Mouse (Mus musculus): Measurements from ENCODE around the gene Emc10.

Emc10 gene

DNA sequence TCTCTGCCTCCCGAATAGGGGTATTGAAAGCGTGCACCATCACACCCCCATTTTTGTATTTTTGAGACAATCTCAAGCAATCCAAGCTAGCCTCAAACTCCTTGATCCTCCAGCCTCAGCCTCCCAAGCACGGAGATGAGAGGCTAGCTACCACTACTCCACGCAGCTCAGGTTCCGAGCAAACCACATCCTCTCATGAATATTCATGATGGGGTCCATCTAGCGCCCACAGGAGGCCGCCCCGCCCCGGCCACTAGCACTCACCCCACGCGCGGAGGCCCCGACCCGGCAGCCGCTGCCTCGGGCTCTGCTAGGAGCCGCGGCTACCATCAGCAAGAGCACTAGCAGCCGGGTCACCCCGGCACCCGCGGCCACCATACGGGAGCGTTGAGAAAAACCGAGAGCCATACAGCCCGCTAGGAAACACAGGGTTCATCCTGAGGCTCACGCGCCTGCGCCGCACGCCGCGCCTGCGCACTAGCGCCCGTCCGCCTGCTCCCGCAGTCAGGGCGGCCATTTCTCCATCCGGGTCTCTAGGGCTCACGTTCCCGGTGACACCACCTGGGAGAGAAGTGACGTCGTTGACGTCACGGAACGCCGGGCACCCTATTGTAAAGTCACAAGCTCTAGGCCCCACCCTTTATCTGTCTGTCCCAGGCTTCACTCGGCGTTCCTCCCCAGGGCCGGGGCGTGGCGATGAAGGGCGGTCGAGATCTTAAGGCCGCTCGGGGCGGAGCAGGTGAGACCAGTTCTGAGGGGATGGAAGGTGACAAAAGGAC, at the start of gene Emc10, which contains the start of gene Fam71e1:
Gene Emc10 (minus strand): TSS at position 538 of the 779 bp plus-strand sequence.
Gene Fam71e1 (plus strand): TSS at position 590 of the 779 bp plus-strand sequence.
- DNase-seq (ENCODE audit: low spot score): peak; percentile 95

DNA sequence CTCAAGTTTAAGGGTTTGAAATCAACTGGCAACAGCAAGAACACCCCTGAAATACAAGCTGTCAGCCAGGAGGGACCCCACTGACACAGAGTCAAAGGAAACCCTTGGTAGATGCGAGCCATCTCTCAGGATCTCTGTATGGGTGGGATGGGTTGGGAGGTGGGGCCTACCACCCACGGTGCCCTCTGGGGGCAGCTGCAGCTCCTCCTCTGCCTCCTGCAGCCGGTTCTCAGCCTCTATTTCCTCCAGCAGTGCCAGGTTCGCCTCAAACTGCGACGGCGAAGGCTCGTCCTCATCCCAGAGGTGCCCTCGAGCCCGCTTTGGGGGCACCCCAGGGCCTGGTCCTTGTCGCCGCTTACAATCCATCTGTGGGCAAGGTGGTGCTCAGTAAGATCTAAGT, 46.7 kb upstream of the Emc10 start:
- no peak for DNase-seq (ENCODE audit: low spot score)

DNA sequence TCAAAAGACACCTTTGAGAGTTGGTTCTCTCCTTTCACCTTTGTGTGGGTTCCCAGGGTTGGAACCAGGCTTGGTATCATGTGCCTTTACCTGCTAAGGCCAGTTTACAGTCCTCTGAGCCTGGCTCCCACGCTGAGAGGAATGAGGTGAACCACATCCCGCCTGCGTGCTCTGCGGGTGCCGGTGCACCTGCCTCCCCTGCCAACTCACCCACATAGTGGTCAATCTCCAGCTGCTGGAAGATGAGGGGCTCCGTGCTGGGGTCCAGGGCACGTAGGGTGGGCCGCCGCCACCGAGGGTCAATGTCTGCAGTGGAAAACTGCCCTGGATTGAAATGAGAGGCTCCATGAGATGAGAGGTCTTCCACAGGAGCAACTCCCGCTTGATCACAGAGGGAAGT, 46.2 kb upstream of the Emc10 start:
- no peak for DNase-seq (ENCODE audit: low spot score)

DNA sequence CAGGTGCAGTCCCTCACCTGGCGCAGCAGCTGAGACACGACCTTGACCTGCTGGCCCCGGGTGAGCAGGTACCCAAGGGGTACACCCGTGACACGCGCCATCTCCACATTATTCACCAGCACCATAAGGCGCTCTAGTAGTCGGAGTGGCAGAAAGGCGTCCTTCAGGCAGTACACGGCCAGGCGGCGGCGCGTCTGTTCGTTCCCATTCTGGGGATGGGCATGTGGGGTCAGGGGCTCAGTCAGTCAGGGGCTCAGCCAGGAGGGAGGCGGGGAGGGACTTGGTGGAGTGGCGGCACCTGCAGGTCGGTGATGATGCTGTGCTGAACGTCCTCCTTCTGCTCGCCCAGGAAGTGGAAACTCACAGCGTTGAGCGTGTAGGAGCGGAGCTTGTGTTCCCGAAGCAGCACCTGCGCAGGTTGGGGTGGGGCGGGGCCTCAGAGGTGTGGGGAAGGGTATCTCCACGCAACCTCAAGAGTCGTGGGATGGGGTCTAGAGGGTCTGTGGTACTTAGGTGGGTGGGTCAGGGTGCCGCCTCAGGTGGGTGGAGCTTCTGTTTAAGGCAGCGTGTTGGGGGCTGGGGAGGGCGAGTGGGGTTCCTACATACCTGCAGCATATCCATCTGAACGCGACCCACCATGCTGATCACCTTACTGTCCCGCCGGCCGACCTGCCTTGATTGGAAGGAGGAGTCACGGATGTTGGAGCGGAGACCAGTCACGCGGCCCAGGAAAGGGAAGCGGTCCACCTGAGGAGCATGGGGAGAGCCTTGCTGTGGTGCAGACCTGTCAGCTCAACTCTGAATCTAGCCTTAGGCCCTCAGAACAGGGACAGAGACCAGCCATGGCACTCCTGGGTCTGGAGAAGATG, 42.7 kb upstream of the Emc10 start:
- no peak for DNase-seq (ENCODE audit: low spot score)

DNA sequence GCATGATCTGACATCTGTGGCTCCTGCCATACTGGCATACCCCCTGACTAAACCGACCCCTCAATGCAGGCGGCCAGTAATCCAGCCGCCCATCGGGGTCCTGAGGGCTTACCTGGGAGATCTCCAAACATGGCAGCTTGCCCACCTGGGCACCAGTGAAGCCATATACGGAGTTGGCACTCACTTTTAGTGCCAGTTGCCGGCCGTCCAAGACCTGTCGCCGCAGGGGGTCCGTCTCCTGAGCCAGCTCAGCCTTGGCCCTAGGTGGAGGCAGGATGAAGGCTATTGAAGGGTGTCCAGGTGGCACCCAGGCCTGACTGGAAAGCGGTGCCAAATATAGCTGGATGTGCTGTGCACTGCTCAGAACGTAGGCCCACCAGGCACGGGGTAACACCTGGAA, 41.2 kb upstream of the Emc10 start:
- DNase-seq (ENCODE audit: low spot score): no peak

DNA sequence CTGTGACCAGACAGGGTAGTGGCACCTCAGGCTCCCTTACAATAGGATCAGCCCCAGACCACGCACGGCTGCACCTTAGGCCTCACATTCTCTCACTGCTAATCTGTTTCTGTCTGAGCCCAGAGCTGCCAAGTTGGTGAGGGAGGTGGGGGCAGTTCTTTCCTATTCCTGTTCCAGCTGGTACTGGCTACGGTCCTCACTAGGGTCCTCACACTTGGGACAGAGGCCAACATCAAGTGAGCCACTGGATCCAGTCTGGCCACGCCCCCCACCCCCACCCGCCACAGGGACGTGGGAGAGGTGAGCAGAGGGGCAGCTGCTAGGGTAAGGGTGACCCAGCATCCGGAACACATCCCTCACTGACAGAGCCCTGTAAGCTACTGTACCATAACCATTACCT, 40.7 kb upstream of the Emc10 start:
- DNase-seq (ENCODE audit: low spot score): no peak

DNA sequence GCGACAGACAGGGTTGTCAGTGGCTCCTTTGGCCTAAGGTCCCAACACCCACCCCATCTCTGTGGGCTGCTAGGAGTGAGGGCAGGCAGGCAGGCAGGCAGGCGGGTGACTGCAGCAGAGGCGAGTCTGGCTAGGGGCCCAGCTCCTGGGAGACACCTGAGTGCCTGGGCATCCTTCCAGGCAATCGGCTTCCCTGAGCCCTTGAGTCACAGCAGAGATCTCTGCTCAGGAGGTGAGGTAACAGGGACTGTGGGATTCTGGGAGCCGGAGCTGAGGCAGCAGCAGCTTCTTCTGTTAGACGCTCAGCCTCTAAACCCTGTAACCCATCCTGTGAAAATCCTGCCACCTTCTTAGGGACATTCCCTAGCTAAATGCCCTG, 40.2 kb upstream of the Emc10 start:
- DNase-seq (ENCODE audit: low spot score): no peak

DNA sequence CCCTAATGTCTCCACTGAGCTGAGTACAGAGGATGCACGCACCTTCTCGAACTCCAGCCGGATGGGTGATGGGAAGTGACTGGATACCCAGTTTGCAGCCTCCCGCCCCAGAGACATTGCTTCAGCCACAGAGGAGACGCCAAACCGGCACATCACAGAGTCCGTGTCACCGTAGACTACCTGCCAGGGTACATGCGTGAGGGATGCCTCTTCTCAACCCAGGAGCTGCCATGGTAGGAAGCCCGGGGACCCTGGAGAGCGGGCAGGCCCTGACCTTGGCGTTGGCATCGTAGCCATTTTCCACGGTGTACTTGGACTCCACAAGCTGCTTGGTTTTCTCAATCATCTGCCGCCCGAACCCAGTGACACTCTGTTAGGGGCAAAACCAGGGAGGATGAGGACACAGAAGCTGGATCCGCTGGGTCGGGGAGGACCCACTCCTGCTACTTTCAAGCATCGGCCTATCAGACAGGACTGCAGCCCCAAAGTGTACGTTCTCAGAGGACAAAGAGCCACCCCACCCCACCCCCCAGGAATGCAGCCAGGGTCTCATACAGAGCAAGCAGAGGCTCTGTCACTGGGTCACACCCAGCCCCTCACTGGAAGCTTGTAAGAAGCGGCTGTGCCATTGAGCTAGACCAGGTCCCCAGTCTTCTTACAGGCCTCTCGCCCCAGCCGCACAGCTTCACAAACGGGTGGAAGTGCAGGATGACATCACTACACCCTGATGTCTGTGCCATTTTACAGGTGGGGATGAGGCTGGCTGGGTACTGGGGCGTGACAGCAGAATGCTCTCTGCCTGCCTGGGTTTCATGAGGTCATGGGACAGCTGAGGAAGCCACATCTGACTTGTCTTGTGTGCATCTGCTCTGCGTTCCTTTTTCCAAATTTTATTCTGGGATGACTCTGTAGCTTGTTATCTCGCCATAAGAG, 39.6 kb upstream of the Emc10 start:
- DNase-seq (ENCODE audit: low spot score): no peak

DNA sequence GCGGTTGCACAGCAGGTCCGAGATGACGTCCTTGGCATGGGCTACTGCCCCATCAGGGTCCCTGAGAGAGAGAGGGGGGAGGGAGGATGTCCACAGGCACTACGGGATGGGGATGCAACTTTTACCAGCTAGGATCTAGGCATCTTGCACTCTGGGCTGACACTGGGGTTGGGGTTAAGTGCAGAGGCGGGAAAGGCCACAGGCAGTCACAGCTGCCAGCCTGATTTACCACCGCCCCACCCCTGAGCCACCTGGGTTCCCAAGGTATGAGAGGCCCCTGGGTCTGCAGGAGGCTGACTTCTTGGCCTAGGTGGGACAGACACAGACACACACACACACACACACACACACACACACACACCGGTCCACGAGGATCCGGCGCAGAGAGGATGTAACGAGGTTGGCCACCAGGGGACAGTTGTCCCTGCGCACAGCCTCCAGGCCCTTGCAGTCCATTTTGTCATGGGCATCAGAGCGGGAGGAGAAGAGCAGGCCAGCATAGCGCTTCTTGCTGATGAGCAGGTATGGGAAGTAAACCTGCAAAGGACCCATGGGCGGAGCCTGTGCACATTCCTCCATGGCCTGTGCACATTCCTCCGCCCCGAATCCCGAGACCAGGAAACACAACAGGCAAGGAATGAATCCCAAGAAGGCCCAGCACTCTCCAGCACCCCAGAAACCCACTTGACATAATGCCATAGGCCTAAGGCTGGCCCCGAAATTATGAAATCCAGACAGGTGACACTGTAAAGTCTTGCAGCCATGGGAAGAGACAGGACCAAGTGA, 38.5 kb upstream of the Emc10 start:
- no peak for DNase-seq (ENCODE audit: low spot score)

DNA sequence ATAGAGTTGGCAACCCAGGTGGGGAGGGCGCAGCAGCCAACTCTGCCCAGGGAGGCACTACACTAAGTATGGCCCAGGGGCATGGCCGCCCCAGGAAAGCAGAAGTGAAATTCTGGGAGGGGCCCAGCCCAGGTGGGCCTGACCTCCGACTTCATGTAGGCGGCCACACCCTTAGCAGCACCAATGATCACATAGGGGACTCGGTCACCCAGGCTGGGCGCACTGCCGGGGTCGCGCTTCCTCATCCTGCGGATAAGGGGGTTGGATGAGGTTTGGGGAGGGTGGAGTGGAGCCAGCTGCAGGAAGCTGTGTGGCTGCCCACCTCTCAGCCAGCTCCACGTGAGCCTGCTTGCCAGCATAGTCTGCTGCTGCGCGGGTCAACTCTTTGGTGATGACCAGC, 37.9 kb upstream of the Emc10 start:
- DNase-seq (ENCODE audit: low spot score): no peak

DNA sequence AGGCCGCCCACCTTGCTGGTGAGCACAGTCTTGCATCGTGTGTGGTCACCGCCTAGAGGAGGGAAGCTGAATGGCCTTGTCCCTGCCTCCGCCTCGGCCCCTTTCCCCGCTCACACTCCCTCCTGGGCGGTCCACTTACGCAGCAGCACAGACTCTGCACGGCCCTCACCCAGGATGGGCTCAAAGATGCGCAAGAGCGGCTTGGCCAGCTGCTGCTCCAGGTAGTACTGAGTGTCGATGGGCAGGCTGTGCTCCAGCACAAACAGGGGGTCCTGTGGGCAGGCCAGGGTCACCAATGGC, 37.4 kb upstream of the Emc10 start:
- DNase-seq (ENCODE audit: low spot score): no peak

DNA sequence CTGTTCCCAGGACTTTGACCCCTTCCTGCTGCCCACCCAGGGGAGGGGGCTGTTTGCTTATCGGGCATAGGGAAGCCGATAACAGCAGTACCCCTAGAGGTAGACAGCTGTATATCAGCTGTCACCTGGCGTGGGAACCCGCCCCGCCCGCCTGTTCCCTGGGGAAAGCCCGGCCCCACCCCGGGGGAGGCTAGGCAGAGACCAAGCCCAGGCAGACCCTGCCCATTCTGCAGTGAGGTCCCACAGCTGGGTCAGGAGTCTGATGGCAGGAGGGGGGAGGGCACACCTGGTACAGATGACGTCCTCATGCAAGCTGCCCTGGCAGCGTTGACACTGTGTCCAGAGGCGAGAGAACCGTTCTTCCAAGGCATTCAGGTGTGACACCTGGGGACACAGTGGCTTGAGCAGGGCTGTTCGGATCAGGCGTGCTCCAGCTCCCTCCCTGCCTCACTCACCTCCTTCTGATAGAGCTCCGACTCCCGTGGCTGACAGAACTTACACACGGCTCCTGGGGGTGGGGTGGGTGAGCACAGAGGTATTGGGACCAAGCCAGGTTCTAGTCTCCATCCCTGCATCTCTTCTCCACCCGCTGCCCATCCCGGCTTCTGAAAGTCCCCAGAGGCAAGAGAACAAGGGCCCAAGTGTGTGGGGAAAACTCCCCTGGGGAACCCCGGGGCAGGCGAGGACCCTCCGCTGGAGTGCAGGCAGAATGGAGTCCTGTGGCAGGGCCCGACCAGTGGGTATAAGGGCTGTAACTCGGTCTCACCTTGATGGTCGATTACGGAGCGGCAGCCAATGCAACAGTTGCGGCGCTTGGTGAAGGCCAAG, 36.8 kb upstream of the Emc10 start:
- DNase-seq (ENCODE audit: low spot score): no peak

DNA sequence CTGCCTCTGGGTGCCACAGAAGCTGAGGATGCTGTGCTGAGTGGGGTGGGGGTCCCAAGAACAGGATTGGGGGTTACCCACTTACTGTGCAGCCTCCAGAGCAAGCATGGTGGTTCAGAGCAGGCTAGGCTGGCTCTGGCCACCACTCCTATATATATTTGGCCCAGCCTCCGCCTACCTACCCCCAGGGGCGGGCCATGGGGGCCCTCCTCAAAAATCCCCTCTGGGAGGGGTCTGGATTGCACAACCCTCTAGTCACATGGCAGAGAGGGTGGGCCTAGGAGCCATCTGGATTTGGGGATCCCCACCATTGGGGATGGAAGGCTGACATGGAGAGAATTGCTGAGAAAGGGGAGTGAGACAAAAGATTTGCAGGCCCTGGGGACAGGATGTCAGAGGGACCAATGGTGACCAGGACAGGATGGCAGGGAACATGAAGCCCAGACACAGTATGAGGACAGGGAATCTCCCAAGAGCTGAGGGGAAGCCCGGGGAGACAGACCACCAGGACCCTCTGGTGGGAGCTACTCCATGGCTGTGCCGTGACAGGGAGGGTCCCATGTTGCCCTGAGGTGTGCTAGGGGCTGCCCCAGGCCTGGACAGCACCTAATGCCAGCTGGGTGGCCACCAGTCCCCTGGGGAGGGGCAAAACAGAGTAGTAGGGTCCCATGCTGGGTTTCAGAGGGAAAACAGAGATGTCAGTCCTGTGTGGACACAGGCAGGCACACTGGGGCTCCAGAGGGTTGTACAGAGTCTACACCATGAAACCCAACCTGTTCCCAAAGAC, 35.8 kb upstream of the Emc10 start, which contains the start of gene Spib:
Gene Spib (minus strand): TSS at position 126 of the 787 bp plus-strand sequence.
- DNase-seq (ENCODE audit: low spot score): no peak

DNA sequence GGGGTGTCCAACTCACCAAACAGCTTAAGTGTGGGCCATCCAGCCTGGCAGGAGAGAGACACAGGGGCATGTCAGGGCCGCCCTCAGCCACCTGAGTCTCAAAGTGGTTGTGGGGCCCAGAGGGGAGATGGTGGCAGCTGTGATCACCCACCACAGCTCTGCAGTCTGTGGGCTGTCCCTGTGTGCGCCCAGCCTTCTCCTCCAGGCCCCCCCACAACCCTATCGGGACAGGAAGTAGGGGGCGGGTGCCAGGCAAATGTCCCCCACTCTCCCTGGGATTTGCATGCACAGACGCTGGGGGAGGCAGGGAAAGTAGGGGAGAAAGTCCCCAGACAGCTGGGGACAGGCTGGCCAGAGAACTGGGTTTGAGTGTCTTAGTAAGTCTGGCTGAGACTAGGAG, 34.9 kb upstream of the Emc10 start:
- no peak for DNase-seq (ENCODE audit: low spot score)

DNA sequence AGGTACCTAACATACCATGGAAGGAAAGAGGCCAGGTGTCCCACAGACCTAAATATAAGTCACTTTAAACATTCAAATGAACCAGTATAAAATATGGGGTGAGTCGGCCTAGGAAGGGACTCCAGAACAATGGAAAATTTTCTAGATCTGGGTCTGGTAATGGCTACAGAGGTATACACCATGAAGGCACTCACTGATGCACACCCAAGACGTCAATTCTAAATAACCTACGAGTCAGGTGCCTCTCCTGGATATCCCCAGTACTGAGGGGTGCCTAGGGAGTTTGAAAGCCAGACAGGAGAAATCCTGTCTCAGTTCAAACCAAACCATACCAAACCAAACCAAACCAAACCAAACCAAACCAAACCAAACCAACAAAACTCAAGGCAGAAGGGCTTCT, 34.2 kb upstream of the Emc10 start:
- no peak for DNase-seq (ENCODE audit: low spot score)

DNA sequence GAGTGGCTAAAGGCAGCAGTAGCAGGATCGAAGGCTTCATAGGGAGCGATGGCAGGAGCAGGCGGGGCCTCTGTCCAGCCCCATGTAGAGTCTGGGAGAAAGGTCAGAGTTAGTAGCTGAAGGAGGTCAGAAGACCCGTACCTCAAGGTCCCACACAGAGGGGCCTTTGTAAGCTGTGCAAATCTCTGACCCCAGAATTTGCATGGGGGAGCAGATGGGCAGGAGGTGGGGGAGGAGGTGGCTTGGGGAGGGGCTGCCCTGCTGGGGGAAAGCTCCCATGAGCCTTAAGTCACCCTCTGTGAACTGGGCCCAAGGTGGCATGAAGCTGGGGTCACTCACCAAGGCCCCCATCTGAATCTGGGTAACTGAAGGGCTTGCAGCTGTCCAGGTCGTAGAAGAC, 33.2 kb upstream of the Emc10 start:
- no peak for DNase-seq (ENCODE audit: low spot score)

DNA sequence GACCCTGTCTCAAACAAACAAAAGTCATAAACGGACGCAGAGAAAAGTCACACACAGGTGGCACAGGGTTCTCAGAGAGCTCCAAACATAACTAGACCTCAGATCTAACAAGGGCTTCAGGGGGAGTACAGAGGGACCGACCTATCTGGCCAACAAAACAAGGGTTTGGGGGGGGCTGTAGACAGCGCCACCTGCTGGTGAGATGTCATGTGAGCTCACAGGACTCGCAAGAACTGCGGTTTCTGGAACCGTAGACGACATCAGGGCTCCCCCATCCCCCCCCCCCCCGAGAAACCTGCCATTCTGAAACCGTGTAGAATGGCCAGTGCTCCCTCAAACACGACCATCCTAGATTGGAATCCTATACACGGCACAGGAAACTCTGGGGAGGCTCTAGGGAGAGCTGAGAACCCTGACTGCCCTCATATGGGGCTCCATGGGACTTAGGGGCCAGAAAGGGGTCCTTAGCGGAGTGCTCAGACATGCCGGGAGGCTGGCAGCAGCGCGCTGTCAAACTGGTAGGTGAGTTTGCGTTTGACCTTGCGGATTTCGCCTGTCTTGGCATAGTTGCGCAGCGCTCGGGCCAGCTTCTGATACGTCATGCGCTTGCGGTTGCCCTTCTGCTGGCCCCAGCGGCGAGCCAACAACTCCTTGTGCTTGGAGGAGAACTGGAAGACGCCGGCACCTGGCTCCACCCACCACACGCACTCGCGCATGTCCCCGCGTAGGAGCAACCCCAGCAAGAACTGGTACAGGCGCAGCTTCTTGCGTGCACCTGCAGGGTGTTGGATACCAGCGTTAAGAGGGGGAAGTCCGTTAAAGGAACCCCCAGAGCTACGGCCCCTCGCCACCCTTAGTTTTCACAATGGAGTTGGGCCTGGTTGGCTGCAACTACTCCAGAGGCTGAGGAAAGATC, 31.4 kb upstream of the Emc10 start:
- DNase-seq (ENCODE audit: low spot score): peak; percentile 73

DNA sequence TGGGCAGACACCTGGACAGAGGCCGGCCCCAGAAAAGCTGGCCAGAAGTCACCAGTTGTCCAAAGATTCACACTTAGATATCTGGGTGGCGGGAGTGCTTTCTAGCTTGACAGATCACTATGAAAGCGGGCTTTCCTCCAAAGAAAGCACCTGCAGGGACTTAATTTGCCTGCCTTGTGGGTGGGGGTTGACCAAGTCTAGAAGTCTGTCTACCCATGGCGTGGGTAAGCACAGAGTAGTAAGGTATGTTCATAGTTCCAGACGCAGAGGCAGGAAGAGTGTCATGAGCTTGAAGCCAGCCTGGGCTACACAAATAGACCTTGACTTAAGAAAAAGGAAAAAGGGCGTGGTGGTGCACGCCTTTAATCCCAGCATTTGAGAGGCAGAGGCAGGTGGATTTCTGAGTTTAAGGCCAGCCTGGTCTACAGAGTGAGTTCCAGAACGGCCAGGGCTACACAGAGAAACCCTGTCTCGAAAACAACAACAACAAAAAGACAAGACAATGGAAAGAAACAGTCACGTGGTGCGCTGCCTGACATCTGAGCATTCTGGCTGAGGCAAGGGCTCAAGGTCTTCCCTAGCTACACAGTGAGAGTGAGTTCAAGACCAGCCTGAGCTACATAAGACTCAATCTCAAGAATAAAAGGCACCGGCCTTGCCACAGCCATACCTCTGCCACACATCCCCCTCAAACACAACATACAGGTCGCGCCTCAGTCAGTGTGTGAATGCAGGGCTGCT, 30.3 kb upstream of the Emc10 start:
- DNase-seq (ENCODE audit: low spot score): no peak

Measured in ovary, adult 18-20 months (tissue).